ENCODE assay signal across 8 mouse cellular contexts in genomic region chr13:69740331-69741285, GRCm38 (mm10). TPM values are rescaled to one million over a fixed set of nuclear protein-coding genes. Genes with fewer than 3 reads are reported as not detected.
DNase-seq lines count a peak whose midpoint lies in the region; ATAC-seq lines count a peak whose summit lies in the region.

No protein-coding gene starts in this region.

- H3K4me1 ChIP-seq in forebrain, embryonic 13.5 days, result peaks cover 34% of the 10 kb centered on the region
- no peaks in the 10 kb centered on the region for H3K4me1 ChIP-seq in liver, embryonic 15.5 days (replicated peaks)

- peak overlapping the region; percentile 68 for H3K27ac ChIP-seq in forebrain, embryonic 13.5 days
- H3K27ac ChIP-seq in liver, embryonic 15.5 days (replicated peaks), result no peak overlapping the region

- peak overlapping the region; percentile 82 for H3K4me3 ChIP-seq in forebrain, embryonic 13.5 days
- peak overlapping the region; percentile 51; the same call in 1 of the 2 replicates for H3K4me3 ChIP-seq in liver, embryonic 15.5 days (replicated peaks)

- 2% methylated on average over 29 of the region's 29 CpGs for WGBS in forebrain, embryonic 13.5 days
- WGBS in liver, embryonic 15.5 days (ENCODE audit: insufficient replicate concordance), result 5% methylated on average over 29 of the region's 29 CpGs

- ATAC-seq in forebrain, embryonic 13.5 days, result peak; percentile 37
- ATAC-seq in liver, embryonic 15.5 days (ENCODE audit: insufficient read depth), result no peak
- ATAC-seq in inflammation-experienced regulatory T-cells, adult 6 months, result no peak

- peaks cover 31% of the 10 kb centered on the region for H3K27me3 ChIP-seq in forebrain, embryonic 13.5 days
- peaks cover 69% of the 10 kb centered on the region for H3K27me3 ChIP-seq in liver, embryonic 15.5 days

- H3K9me3 ChIP-seq in forebrain, embryonic 13.5 days (replicated peaks), result no peaks in the 10 kb centered on the region
- no peaks in the 10 kb centered on the region for H3K9me3 ChIP-seq in liver, embryonic 15.5 days (replicated peaks)

- DNase-seq in layer of hippocampus, adult 11-12 months (ENCODE audit: low spot score), result peak; percentile 49
- DNase-seq in layer of hippocampus, adult 9-10 months (ENCODE audit: low spot score), result no peak
- DNase-seq in heart, postnatal 4 days, result peak; percentile 67
- DNase-seq in layer of hippocampus, adult 18-20 months (ENCODE audit: low spot score in 2 of 2), result peak; percentile 59 to 72
- peak; percentile 58 for DNase-seq in ovary, postnatal 36 days (ENCODE audit: low spot score)

- peak overlapping the region; percentile 74 for H3K4me2 ChIP-seq in forebrain, embryonic 13.5 days
- H3K4me2 ChIP-seq in liver, embryonic 15.5 days, result peak overlapping the region; percentile 68

- H3K36me3 ChIP-seq in forebrain, embryonic 13.5 days (ENCODE audit: poor library complexity, severe bottlenecking), result no peaks in the 10 kb centered on the region
- H3K36me3 ChIP-seq in liver, embryonic 15.5 days (replicated peaks), result no peaks in the 10 kb centered on the region

- H3K9ac ChIP-seq in forebrain, embryonic 13.5 days, result peak overlapping the region; percentile 66
- H3K9ac ChIP-seq in liver, embryonic 15.5 days, result no peak overlapping the region

RNA-seq across cellular contexts. Expression of gene Ube2ql1, which starts 0.9 kb away (rescaled TPM):
- polyA plus RNA-seq in forebrain, embryonic 13.5 days (2015; fragmentation: Nextera tagmentation; extraction: Ambion mirVana), result 10.5 and 11.4 TPM in 2 replicates
- 1 to 10 TPM; 1.3 to 1.4 TPM for total RNA-seq in heart, postnatal 4 days (2021)
- 100 to 1,000 TPM; 211 to 213 TPM for total RNA-seq in layer of hippocampus, adult 18-20 months (2021)
- 0.05 and 0.16 TPM in 2 replicates for polyA plus RNA-seq in liver, embryonic 15.5 days (2015; fragmentation: Nextera tagmentation; extraction: Ambion mirVana)
- polyA plus RNA-seq in inflammation-experienced regulatory T-cells, adult 6 months (2017; shearing (Covaris generic)), result not detected
